Mouse (Mus musculus) liver, embryonic 15.5 days (tissue): ENCODE results near the gene Utrn. TPM values are rescaled to one million over a fixed set of nuclear protein-coding genes. Genes with fewer than 3 reads are reported as not detected.

Source experiments
- ATAC-seq: fragments of 200-750 bp; cut with Nextera tagmentation; 2 replicates; pipeline ENCODE4 v1.8.0; 2017; ENCODE audit warnings: moderate number of reproducible peaks, mild to moderate bottlenecking, moderate library complexity; ENCODE audit not compliant: insufficient read depth
- H3K27ac ChIP-seq: fragments of 300-500 bp; sonication (generic); replicated peaks from 2 replicates; pipeline ENCODE4 v1.5.1; 2015; ENCODE audit warnings: mild to moderate bottlenecking, inconsistent platforms
- H3K27me3 ChIP-seq: fragments of 300-500 bp; sonication (generic); 2 replicates; pipeline ENCODE4 v1.6.1; 2015; ENCODE audit warnings: mild to moderate bottlenecking, inconsistent platforms
- H3K36me3 ChIP-seq: fragments of 300-500 bp; sonication (generic); replicated peaks from 2 replicates; pipeline ENCODE4 v1.6.1; 2015; ENCODE audit warnings: moderate library complexity, mild to moderate bottlenecking, inconsistent platforms
- H3K4me1 ChIP-seq: fragments of 300-500 bp; sonication (generic); replicated peaks from 2 replicates; pipeline ENCODE4 v1.6.1; 2015; ENCODE audit warnings: inconsistent platforms
- H3K4me2 ChIP-seq: fragments of 300-500 bp; sonication (generic); 2 replicates; pipeline ENCODE4 v1.6.1; 2015; ENCODE audit warnings: moderate library complexity, mild to moderate bottlenecking, inconsistent platforms
- H3K4me3 ChIP-seq: fragments of 300-500 bp; sonication (generic); replicated peaks from 2 replicates; pipeline ENCODE4 v1.5.1; 2015; ENCODE audit warnings: mild to moderate bottlenecking, inconsistent platforms
- H3K9ac ChIP-seq: fragments of 300-500 bp; sonication (generic); 2 replicates; pipeline ENCODE4 v1.6.1; 2015; ENCODE audit warnings: moderate library complexity, mild to moderate bottlenecking, inconsistent platforms
- H3K9me3 ChIP-seq: fragments of 300-500 bp; sonication (generic); replicated peaks from 2 replicates; pipeline ENCODE4 v1.6.1; 2016; ENCODE audit warnings: inconsistent platforms
- WGBS: fragments of 180-500 bp; shearing (Covaris S2); methylation state at CpG from one replicate; pipeline ENCODE4 v1.1.7; 2015; ENCODE audit warnings: mixed read lengths; ENCODE audit not compliant: insufficient replicate concordance; 5-methylcytosine and 5-hydroxymethylcytosine counted together
- polyA plus RNA-seq: library from polyadenylated mRNA; unstranded; fragments of >200 nt; fragmentation: Nextera tagmentation; extraction: Ambion mirVana; gene quantifications from 2 replicates; pipeline ENCODE4 v1.2.1, GENCODE M21; 2015

Utrn gene
- polyA plus RNA-seq, 1 experiment from 2014 or later: 8.2 TPM

DNA sequence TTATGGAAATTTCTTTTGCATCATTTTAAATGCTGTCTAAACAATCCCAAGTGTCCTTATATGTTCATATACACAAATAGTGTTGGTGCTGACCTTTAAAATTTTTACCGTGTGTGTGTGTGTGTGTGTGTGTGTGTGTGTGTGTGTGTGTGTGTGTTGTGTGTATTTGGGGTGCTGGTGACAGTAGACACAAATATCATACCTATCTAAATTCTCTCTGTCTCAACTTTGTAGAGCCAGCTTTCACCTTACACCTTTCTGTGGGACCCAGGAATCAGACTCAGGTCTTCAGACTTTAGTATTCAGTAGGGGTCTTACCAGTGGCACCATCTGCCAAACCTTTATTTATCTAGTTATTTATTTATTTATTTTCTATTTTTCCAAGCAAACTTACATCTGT is 681 bp upstream of the Utrn start:
- Histone ChIP-seq H3K27me3 (peaks cover 8% of the 10 kb centered on the region), H3K36me3 (no peaks in the 10 kb centered on the region), H3K9ac (no peak overlapping the region), H3K4me2 (peak overlapping the region; percentile 90), H3K9me3 (no peaks in the 10 kb centered on the region), H3K4me3 (peak overlapping the region; percentile 71; the same call in 1 of the 2 replicates), H3K27ac (no peak overlapping the region), H3K4me1 (peaks cover 34% of the 10 kb centered on the region)
- ATAC-seq: no peak
- WGBS: 19% methylated on average over 1 of the region's 1 CpGs

DNA sequence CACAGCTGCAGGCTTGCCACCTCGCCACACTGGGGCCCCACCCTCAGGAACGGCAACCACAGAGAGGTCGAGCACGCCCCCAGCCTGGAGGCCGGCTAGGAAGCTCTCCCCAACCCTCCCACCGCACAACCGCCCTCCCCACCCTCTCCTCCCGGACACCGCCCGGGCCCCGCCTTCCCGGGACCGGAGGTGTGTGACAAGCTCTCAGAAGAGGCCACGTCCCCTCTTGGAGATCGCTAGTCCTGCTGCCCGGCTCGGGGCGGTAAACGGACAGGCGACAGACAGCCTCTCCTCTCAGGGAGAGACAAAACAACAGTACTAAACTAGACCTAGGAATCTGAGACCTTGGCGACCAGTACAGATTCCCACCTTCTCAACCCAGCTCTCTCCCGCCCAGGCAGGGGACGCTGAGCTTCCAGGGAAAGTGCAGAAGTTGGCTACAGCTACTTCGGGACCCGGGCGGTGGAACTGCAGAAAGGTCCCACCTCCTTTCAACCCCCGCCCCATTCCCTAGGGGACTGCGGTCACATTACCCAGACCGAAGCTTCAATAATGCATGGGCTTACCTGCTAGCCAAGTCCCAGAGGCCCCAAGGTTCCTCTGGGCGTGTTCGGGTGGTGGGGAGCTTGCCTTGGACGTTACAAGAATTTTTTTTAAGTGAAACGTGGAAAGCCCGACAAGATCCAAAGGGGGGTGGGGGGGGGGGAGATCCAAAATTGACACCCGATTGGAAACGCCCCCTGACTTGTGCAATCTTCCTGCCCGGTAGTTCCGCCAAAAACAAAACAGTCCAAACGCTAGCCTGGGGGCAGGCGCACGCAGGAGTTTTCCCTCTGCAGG is 756 bp downstream of the Utrn start:
- Histone ChIP-seq H3K9ac (peak overlapping the region; percentile 56), H3K27ac (peak overlapping the region; percentile 89), H3K9me3 (no peaks in the 10 kb centered on the region), H3K27me3 (peaks cover 8% of the 10 kb centered on the region), H3K4me2 (peak overlapping the region; percentile 90), H3K4me1 (peaks cover 29% of the 10 kb centered on the region), H3K36me3 (no peaks in the 10 kb centered on the region), H3K4me3 (peak overlapping the region; percentile 71)
- under 1% methylated on average over 41 of the region's 41 CpGs for WGBS
- ATAC-seq: peak; percentile 84

DNA sequence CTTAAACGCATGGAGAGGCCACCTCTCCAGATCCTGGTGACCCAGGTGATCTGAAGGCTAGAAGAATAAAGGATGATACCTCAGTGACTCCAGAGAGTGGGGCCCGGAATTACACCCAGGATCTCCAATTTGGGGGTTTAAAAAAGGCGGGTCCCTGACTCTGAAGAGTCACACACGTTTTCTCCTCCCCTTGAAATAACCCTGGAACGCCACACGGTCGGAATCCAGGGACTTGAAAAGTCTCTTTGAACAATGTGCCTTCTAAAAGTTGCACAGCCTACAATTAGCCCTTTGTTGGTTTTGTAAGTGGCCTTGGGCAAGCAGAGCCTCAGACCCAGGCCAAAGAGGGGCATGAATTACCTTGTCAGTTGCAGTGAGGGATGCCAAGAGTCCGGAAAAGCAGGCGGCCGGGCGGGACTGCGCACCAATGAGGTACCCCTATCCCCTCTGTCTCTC is 1.4 kb downstream of the Utrn start:
- Histone ChIP-seq H3K4me1 (peaks cover 29% of the 10 kb centered on the region), H3K27ac (peak overlapping the region; percentile 89), H3K4me3 (peak overlapping the region; percentile 71), H3K4me2 (peak overlapping the region; percentile 90), H3K36me3 (no peaks in the 10 kb centered on the region), H3K9ac (peak overlapping the region; percentile 56), H3K27me3 (peaks cover 8% of the 10 kb centered on the region), H3K9me3 (no peaks in the 10 kb centered on the region)
- WGBS: 2% methylated on average over 12 of the region's 12 CpGs
- no peak for ATAC-seq

DNA sequence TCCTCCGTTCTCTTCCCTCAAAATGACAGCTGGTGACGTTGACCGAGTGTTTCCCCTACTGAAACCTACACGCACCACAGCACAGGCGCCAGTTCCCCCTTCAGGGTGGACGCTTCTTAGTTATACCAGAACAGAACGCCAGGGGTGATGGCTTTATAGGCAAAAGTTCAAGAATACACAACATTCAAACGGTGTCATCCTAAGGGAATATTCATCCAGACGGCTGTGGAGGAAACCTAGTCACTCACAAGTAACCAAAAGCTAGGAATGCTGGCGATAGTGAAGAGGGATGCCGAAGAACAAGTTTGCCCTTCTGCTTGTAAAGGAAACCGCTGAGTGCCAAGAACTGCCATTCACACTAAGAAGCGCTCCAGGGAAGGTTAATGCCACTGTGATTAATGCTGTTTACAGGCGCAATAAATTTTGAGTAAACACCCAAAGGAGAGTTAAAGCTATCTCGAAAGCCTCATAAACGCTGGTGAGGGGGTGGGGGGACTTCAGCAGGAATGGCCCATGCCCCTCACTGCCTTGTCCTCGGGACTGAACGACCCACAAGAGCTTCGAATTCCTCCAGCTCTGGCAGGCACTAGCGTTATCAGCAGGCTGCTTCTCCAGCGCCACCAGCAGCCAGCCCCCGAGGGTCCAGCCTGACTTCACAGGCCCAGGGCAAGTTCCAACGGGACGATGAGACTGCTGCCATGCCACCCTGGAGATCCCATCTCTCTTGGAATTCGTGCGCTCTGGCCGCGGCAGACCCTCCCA is 2.0 kb downstream of the Utrn start:
- ATAC-seq: no peak
- Histone ChIP-seq H3K4me3 (peak overlapping the region; percentile 71), H3K27ac (peak overlapping the region; percentile 89; the same call in 1 of the 2 replicates), H3K4me2 (peak overlapping the region; percentile 90), H3K4me1 (peaks cover 29% of the 10 kb centered on the region), H3K27me3 (peaks cover 8% of the 10 kb centered on the region), H3K9ac (peak overlapping the region; percentile 56), H3K36me3 (no peaks in the 10 kb centered on the region), H3K9me3 (no peaks in the 10 kb centered on the region)
- WGBS: 2% methylated on average over 28 of the region's 28 CpGs

DNA sequence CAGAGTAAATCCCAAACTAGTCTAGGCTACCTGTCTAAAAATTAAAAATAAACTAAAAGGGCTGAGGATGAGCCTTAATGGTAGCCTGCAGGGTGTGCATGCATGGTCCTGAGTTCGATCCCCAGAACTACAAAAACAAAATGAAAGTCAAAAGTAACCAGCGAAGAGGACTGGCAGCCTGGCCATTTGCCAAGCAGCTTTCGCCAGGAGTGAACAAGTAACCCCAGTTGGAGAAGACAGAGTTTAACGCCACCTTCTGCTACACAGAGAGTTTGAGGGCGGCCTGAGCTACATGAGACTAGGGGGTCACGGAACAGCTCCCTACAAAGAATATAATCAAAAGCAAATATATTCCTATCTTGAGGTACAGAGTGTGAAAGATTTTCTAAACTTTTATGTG is 4.0 kb downstream of the Utrn start:
- H3K27ac ChIP-seq: no peak overlapping the region
- ATAC-seq: no peak
- no peak overlapping the region for H3K9ac ChIP-seq
- no peak overlapping the region for H3K4me3 ChIP-seq
- no peaks in the 10 kb centered on the region for H3K9me3 ChIP-seq
- 0 out of 2 replicates have a peak, but pooled peaks cover 6% of the 10 kb centered on the region for H3K36me3 ChIP-seq
- no peak overlapping the region for H3K4me2 ChIP-seq
- WGBS: 76% methylated on average over 6 of the region's 6 CpGs
- peaks cover 8% of the 10 kb centered on the region for H3K27me3 ChIP-seq
- peaks cover 29% of the 10 kb centered on the region for H3K4me1 ChIP-seq

DNA sequence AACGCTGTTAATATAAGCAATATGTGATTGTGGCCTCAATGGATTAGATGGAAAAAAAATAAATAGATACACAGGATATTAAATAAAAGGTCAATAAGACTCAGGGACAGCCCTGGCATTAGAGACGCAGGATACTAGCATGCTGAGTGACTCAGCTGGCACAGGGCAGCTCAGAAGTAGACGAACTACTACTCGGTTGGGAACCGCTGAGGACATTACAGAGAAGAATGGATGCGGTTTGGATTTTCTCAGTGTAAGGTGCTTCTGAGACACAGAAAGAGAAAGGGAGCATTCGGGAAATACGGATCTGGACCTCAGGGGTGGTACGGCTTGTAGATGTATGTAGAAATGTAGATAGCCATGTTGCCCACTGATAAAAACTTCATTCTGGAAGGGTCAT is 5.6 kb downstream of the Utrn start:
- Histone ChIP-seq H3K4me3 (no peak overlapping the region), H3K4me2 (no peak overlapping the region), H3K4me1 (peaks cover 22% of the 10 kb centered on the region), H3K36me3 (0 out of 2 replicates have a peak, but pooled peaks cover 6% of the 10 kb centered on the region), H3K9ac (no peak overlapping the region), H3K27me3 (no peaks in the 10 kb centered on the region), H3K9me3 (no peaks in the 10 kb centered on the region), H3K27ac (no peak overlapping the region)
- 63% methylated on average over 9 of the region's 9 CpGs for WGBS
- ATAC-seq: no peak

DNA sequence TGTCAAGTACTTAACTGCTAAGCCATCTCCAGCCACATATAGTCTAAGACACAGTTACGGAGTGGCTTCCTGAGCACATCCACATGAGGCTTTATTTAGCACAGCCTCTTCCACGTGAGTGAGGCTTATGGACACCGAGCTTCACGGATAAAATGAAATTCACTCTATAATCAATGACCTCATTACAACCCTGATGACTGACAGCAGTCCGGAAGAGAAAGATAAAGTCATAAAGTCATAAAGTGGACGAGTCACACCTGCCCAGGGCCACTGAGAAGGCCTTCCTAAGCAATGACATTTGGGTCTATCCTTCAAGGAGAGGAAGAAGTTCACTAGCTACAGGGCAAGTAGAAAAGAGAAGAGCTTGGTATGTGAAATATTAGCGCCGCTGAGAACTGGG is 7.1 kb downstream of the Utrn start:
- Histone ChIP-seq H3K9ac (no peak overlapping the region), H3K4me1 (peaks cover 7% of the 10 kb centered on the region), H3K4me3 (no peak overlapping the region), H3K4me2 (no peak overlapping the region), H3K36me3 (0 out of 2 replicates have a peak, but pooled peaks cover 6% of the 10 kb centered on the region), H3K9me3 (no peaks in the 10 kb centered on the region), H3K27me3 (no peaks in the 10 kb centered on the region), H3K27ac (no peak overlapping the region)
- ATAC-seq: no peak
- 66% methylated on average over 8 of the region's 8 CpGs for WGBS

DNA sequence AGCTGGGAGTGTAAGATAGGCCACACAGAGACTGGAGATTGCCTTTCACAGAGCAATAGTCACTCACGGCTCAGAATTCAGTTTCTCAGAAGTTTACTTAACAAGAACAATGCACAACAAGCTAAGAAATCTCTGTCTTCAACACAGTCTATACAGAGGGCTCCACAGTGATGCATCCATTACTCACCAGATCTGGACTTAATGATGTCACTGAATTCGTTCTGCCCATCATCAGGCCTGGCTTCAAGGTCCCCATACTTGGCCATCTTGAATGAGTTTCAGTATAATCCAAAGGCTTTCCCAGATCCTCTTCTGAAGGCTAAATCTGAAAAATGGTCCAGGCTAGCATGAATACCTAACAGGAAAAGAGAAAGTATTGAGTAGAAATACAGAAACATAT is 7.8 kb downstream of the Utrn start:
- Histone ChIP-seq H3K4me2 (no peak overlapping the region), H3K36me3 (0 out of 2 replicates have a peak, but pooled peaks cover 6% of the 10 kb centered on the region), H3K4me1 (peaks cover under 1% of the 10 kb centered on the region; the same call in 1 of the 2 replicates), H3K9ac (no peak overlapping the region), H3K27ac (no peak overlapping the region), H3K4me3 (no peak overlapping the region), H3K27me3 (no peaks in the 10 kb centered on the region), H3K9me3 (no peaks in the 10 kb centered on the region)
- no peak for ATAC-seq
- WGBS: 38% methylated on average over 2 of the region's 2 CpGs

DNA sequence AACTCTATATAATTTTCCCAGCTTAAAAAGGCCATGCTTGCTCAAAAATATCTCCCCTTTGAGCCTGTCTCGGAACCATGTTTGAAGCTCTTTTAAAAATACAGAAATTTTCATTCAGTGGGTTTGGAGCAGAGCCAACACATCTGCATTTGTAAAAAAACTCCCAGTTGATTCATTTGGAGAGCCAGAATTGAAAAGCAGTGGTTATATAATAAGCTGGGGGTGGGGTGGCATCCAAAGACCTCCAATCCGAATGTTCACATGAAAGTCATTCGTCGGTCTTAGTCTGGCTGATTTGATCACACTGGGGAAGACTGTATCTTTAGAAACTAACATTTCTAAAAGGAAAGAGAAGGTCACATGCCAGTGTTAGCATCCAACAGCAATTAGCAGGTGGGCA is 8.4 kb downstream of the Utrn start:
- H3K4me3 ChIP-seq: no peak overlapping the region
- no peak overlapping the region for H3K9ac ChIP-seq
- H3K4me2 ChIP-seq: no peak overlapping the region
- 0 out of 2 replicates have a peak, but pooled peaks cover 6% of the 10 kb centered on the region for H3K36me3 ChIP-seq
- H3K9me3 ChIP-seq: no peaks in the 10 kb centered on the region
- WGBS: 66% methylated on average over 4 of the region's 4 CpGs
- no peak overlapping the region for H3K27ac ChIP-seq
- ATAC-seq: no peak
- H3K4me1 ChIP-seq: no peaks in the 10 kb centered on the region
- no peaks in the 10 kb centered on the region for H3K27me3 ChIP-seq

DNA sequence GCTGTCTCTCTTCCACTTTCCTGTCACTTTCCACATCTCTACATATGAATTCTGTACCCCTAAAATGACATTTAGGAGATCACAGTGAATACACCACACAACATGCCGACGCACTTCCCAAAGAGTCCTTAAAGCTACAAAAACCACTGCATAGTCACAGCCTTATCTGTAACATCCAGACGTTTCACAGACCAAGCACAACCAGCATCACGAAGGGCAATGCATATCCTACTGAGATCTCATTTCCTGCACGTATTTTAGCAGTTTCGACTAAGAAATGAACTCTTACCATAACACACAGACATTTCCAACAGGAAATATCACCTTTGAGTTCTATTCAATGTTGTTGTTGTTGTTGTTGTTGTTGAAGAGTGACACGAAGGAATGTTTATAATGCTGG is 8.8 kb downstream of the Utrn start:
- no peak overlapping the region for H3K4me2 ChIP-seq
- H3K9ac ChIP-seq: no peak overlapping the region
- no peak overlapping the region for H3K27ac ChIP-seq
- H3K4me1 ChIP-seq: no peaks in the 10 kb centered on the region
- 0 out of 2 replicates have a peak, but pooled peaks cover 6% of the 10 kb centered on the region for H3K36me3 ChIP-seq
- 19% methylated on average over 7 of the region's 7 CpGs for WGBS
- no peaks in the 10 kb centered on the region for H3K9me3 ChIP-seq
- H3K4me3 ChIP-seq: no peak overlapping the region
- no peak for ATAC-seq
- H3K27me3 ChIP-seq: no peaks in the 10 kb centered on the region

DNA sequence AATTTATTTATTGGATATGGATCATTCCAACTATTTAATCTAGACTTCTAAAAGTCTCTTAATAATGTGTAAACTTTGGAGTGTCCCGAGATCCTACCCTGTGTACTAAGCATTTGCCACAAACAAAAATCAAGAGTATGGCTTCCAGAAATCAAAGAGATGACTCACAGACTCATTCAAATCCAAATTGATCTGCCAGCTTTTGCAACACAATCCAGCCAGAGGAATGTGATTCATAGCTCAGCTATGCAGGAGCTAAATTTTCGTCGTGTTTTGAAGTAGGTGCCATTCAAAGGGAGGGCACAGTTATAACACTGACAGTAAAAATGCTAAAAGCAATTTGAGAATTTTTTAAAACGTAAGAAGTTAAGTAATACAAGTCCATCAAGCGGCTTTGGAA is 11.1 kb downstream of the Utrn start:
- WGBS: 68% methylated on average over 5 of the region's 5 CpGs
- Histone ChIP-seq H3K4me1 (peaks cover 4% of the 10 kb centered on the region; the same call in 1 of the 2 replicates), H3K9ac (no peak overlapping the region), H3K4me2 (no peak overlapping the region), H3K36me3 (0 out of 2 replicates have a peak, but pooled peaks cover 6% of the 10 kb centered on the region), H3K27ac (no peak overlapping the region), H3K9me3 (no peaks in the 10 kb centered on the region), H3K4me3 (no peak overlapping the region), H3K27me3 (no peaks in the 10 kb centered on the region)
- ATAC-seq: no peak
